ENCODE assay signal across 19 mouse cellular contexts in the genomic region with DNA sequence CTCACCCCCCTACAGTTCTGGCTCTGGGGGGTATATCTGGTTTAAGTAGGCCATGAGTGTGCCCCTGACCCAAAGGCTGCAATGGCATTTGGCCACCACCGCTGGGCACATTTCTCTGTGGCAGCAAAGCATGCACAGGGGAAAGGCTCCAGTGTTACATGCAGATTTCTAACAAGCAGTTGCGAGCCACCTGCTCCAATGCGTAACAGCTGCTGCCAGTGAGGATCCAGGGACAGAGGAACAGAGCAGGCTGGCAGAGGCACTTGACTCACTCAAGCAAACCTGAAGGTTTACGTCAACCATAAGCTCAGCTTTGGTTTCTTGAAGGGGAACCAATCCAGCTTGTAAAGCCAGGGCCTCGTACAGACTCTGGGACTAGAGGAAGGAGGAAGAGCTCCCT. TPM values are rescaled to one million over a fixed set of nuclear protein-coding genes. Genes with fewer than 3 reads are reported as not detected.
A peak's percentile ranks its signal among the peaks of the same experiment; 100 is the strongest.
DNase-seq lines count a peak whose midpoint lies in the region; TF ChIP-seq lines count a peak whose summit lies in the region.
"Had no signal": no experiment of that assay in that cellular context is flagged by ENCODE, and none has a peak within 500 bp of the region (broad histone marks: within the 10 kb centered on the region; RNA-seq: fewer than 3 reads in every experiment).

No protein-coding gene starts in this region.

- no peak for TF ChIP-seq CTCF in brain, embryonic 14.5 days (IDR thresholded peaks at IDR 0.05; ENCODE audit: borderline replicate concordance, extremely low read depth, insufficient read depth, insufficient read length)

- H3K9me3 ChIP-seq in ES-E14 (ENCODE audit: control insufficient read depth, insufficient read depth, low read depth, low read length): no peaks in the 10 kb centered on the region
- H3K9me3 ChIP-seq: embryonic facial prominence, embryonic 10.5 days; hindbrain, embryonic 15.5 days; limb, embryonic 12.5 days; liver, embryonic 15.5 days; neural tube, embryonic 15.5 days had no signal

- peaks cover 46% of the 10 kb centered on the region for H3K36me3 ChIP-seq in ES-E14 (ENCODE audit: control insufficient read depth, insufficient read depth, low read length, poor library complexity, severe bottlenecking)

- peaks cover 0 to 5% of the 10 kb centered on the region in 2 experiments; a peak in 1 of 4 replicates for H3K4me1 ChIP-seq in ES-E14 (ENCODE audit: control insufficient read depth in 2 of 2, insufficient read depth in 2 of 2, low read length in 2 of 2, poor library complexity in 1 of 2)
- H3K4me1 ChIP-seq: embryonic facial prominence, embryonic 10.5 days; hindbrain, embryonic 15.5 days; limb, embryonic 12.5 days; liver, embryonic 15.5 days; neural tube, embryonic 15.5 days had no signal

- in situ Hi-C loops in ES-E14 (cut with MboI; ENCODE audit: low sequenced_read_pairs in 2 of 2, unreplicated experiment in 2 of 2): no loop called here

- no peak overlapping the region for H3K9ac ChIP-seq in ES-E14 (ENCODE audit: insufficient read depth, low read depth, low read length, poor library complexity, severe bottlenecking)
- H3K9ac ChIP-seq: hindbrain, embryonic 15.5 days; limb, embryonic 12.5 days; liver, embryonic 15.5 days; neural tube, embryonic 15.5 days had no signal

- TF ChIP-seq POLR2A in brain, embryonic 14.5 days (IDR thresholded peaks at IDR 0.05; ENCODE audit: borderline replicate concordance, extremely low read depth, insufficient read depth, insufficient read length, poor library complexity, severe bottlenecking): no peak

- no peak overlapping the region for H3K4me3 ChIP-seq in ES-E14 (ENCODE audit: insufficient read depth in 1 of 2, low read depth in 1 of 2, low read length in 2 of 2, poor library complexity in 1 of 2, severe bottlenecking in 1 of 2)
- H3K4me3 ChIP-seq: embryonic facial prominence, embryonic 10.5 days; erythroblast, embryonic 14.5 days; heart, adult 2 months; hindbrain, embryonic 15.5 days; limb, embryonic 12.5 days; liver, embryonic 15.5 days; neural tube, embryonic 15.5 days had no signal

- intact Hi-C loops in left cerebral cortex, postnatal 25 days (cut with DNase I): no loop called here

- H3K27ac ChIP-seq in ES-E14 (ENCODE audit: insufficient read depth, low read depth, low read length, poor library complexity, severe bottlenecking): peak overlapping the region; percentile 30; the same call in 1 of the 2 replicates
- H3K27ac ChIP-seq: embryonic facial prominence, embryonic 10.5 days; heart, adult 2 months; hindbrain, embryonic 15.5 days; limb, embryonic 12.5 days; liver, embryonic 15.5 days; neural tube, embryonic 15.5 days had no signal

- peak; percentile 69 for DNase-seq in layer of hippocampus, adult 11-12 months (ENCODE audit: low spot score)
- no peak for DNase-seq in layer of hippocampus, adult 9-10 months (ENCODE audit: low spot score)
- DNase-seq in ES-E14 (ENCODE audit: low read depth, low spot score): no peak
- DNase-seq in brain, embryonic 14.5 days (ENCODE audit: low read depth): peak; percentile 12
- DNase-seq in left cerebral cortex, postnatal 25 days (ENCODE audit: low spot score in 2 of 2): peak; percentile 45 to 80
- DNase-seq in spleen, adult 18-20 months: no peak
- no peak for DNase-seq in yolk sac, embryonic 10.5 days (ENCODE audit: low spot score)
- DNase-seq: adrenal gland, postnatal 14 days; cerebellum, postnatal 14 days; heart, adult 2 months; kidney, adult 11 months; kidney, postnatal 10 days; lung, postnatal 14 days had no signal

TF ChIP-seq in ES-E14, 5 proteins besides CTCF, POLR2A, EP300 and RAD21:
- no peak for TF ChIP-seq HCFC1 (IDR thresholded peaks at IDR 0.05; ENCODE audit: borderline replicate concordance, insufficient read depth, low read length)
- no peak for TF ChIP-seq ZNF384 (IDR thresholded peaks at IDR 0.05; ENCODE audit: low read depth, low read length)
- TF ChIP-seq MAFK (IDR thresholded peaks at IDR 0.05; ENCODE audit: insufficient read depth, low read depth, low read length): no peak
- TF ChIP-seq ZC3H11A (IDR thresholded peaks at IDR 0.05; ENCODE audit: borderline replicate concordance, low read depth, low read length): no peak
- TF ChIP-seq CHD2 (IDR thresholded peaks at IDR 0.05; ENCODE audit: low read depth, low read length): no peak
TF ChIP-seq in ES-E14: peak in this region for 0.

RNA-seq across cellular contexts. Expression of a gene that starts 25.2 kb away (rescaled TPM):
- 28.9 and 49.3 TPM in 2 replicates for total RNA-seq in ES-E14 (2012; rRNA removed)
- polyA plus RNA-seq in brain, embryonic 14.5 days (2012; rRNA removed): 86.5 and 90.0 TPM in 2 replicates
- total RNA-seq in left cerebral cortex, postnatal 25 days (2021): 10 to 100 TPM; 72.9 to 77.0 TPM

RNA-seq across cellular contexts. Expression of a gene that starts 25.3 kb away (rescaled TPM):
- 21.2 and 28.8 TPM in 2 replicates for total RNA-seq in ES-E14 (2012; rRNA removed)
- polyA plus RNA-seq in brain, embryonic 14.5 days (2012; rRNA removed): 26.8 and 27.3 TPM in 2 replicates
- total RNA-seq in left cerebral cortex, postnatal 25 days (2021): 10 to 100 TPM in 1 of 2 experiments, 1 to 10 TPM in 1; 9.3 to 11.1 TPM

RNA-seq across cellular contexts. Expression of a gene that starts 35.5 kb away (rescaled TPM):
- total RNA-seq in ES-E14 (2012; rRNA removed): 13.8 and 18.7 TPM in 2 replicates
- 62.0 and 71.0 TPM in 2 replicates for polyA plus RNA-seq in brain, embryonic 14.5 days (2012; rRNA removed)
- total RNA-seq in left cerebral cortex, postnatal 25 days (2021): 10 to 100 TPM; 80.1 to 80.8 TPM

RNA-seq across cellular contexts. Expression of a gene that starts 35.8 kb away (rescaled TPM):
- total RNA-seq in ES-E14 (2012; rRNA removed): 17.0 and 18.4 TPM in 2 replicates
- polyA plus RNA-seq in brain, embryonic 14.5 days (2012; rRNA removed): 4.6 and 8.4 TPM in 2 replicates
- total RNA-seq in left cerebral cortex, postnatal 25 days (2021): 1 to 10 TPM; 8.3 to 9.7 TPM

RNA-seq across cellular contexts. Expression of a gene that starts 38.7 kb away (rescaled TPM):
- 1.4 and 2.0 TPM in 2 replicates for total RNA-seq in ES-E14 (2012; rRNA removed)
- polyA plus RNA-seq in brain, embryonic 14.5 days (2012; rRNA removed): 0.18 TPM in 2 replicates
- total RNA-seq in left cerebral cortex, postnatal 25 days (2021): under 1 TPM in 1 of 2 experiments, not detected in 1; 0.16 TPM
- total RNA-seq: heart, adult 2 months had no signal
- polyA plus RNA-seq: heart, adult 2 months had no signal

Comparison
In these comparisons a context has a peak if more than half of its experiments do, and no peak if none do; other contexts are left out.
1. DNase-seq: peak in layer of hippocampus, adult 11-12 months (single experiment), brain, embryonic 14.5 days (single experiment) and left cerebral cortex, postnatal 25 days (2 of 2); none in layer of hippocampus, adult 9-10 months (single experiment), ES-E14 (single experiment), spleen, adult 18-20 months (0 of 2) and yolk sac, embryonic 10.5 days (single experiment).